Mouse (Mus musculus) brain, embryonic 14.5 days (tissue): ENCODE measurements around the gene Aipl1. TPM values are rescaled to one million over a fixed set of nuclear protein-coding genes. Genes with fewer than 3 reads are reported as not detected.
"Not testable (repeated sequence)": the region's sequence is repeated elsewhere in the genome, so short reads cannot be mapped to it uniquely, and the experiment has no call there.

ENCODE experiments used
- DNase-seq: peaks from one replicate; pipeline ENCODE4 v3.0.0-alpha.2; 2011; ENCODE audit warnings: low read depth
- CTCF ChIP-seq: fragments of 200-500 bp; IDR thresholded peaks from 2 replicates; pipeline ENCODE4 v1.5.1; 2012; ENCODE audit warnings: inconsistent platforms, mild to moderate bottlenecking, moderate library complexity, borderline replicate concordance; ENCODE audit not compliant: insufficient read depth, insufficient read length; ENCODE audit errors: extremely low read depth
- POLR2A ChIP-seq: fragments of 200-500 bp; IDR thresholded peaks from 2 replicates; pipeline ENCODE4 v1.6.1; 2012; ENCODE audit warnings: mild to moderate bottlenecking, inconsistent platforms, borderline replicate concordance; ENCODE audit not compliant: poor library complexity, insufficient read depth, insufficient read length, severe bottlenecking; ENCODE audit errors: extremely low read depth
- polyA plus RNA-seq: library from polyadenylated mRNA; depleted of rRNA; stranded (reverse); fragments of >200 nt; gene quantifications from 2 replicates; pipeline ENCODE4 v1.2.3, GENCODE M21; 2012

Gene Aipl1
- polyA plus RNA-seq, 1 experiment: 0.38 TPM

GRCm38 (mm10) chr11:72010940-72011722 lies 26.2 kb downstream of the Aipl1 start:
- DNase-seq: peak; percentile 82

DNA sequence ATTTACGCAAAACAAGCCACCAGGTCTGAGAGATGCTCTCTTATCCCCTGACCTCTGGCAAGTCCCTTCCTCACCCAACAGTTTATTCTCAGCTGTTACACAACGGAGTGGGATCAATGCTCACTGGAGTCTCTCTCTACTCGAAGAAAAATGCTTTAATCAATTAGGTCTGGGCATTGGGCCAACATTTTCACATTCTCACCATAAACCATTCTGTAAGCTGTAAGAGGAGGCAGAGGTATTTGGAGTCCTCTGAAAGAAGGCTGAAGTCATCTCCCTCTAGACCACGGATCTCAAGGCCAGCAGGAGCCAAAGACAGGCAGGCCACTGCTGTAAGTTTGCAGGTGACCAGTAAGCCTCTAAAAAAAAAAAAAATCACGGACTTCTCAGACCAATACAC lies 26.9 kb downstream of the Aipl1 start:
- peak; percentile 88 for DNase-seq
- TF ChIP-seq POLR2A (no peak), CTCF (no peak)

More at GRCm38 (mm10) chr11:72010940-72011722, 26.2 kb downstream of the Aipl1 start:
- TF ChIP-seq CTCF: no peak
- no peak for TF ChIP-seq POLR2A

- no peak for TF ChIP-seq CTCF
- TF ChIP-seq POLR2A: no peak
- no peak for DNase-seq
These were observed 31.8 kb downstream of the Aipl1 start for GRCm38 (mm10) chr11:72005547-72005946.

GRCm38 (mm10) chr11:72003171-72003570 lies 34.1 kb downstream of the Aipl1 start:
- DNase-seq: peak; percentile 78

GRCm38 (mm10) chr11:72002138-72002853 lies 35.0 kb downstream of the Aipl1 start:
- TF ChIP-seq CTCF: peak; percentile 67
- TF ChIP-seq POLR2A: no peak
- no peak for DNase-seq

More at GRCm38 (mm10) chr11:72003171-72003570, 34.1 kb downstream of the Aipl1 start:
- TF ChIP-seq POLR2A (no peak), CTCF (no peak)

GRCm38 (mm10) chr11:72000194-72000593 lies 37.1 kb downstream of the Aipl1 start:
- no peak for DNase-seq
- TF ChIP-seq POLR2A: no peak
- TF ChIP-seq CTCF: no peak

DNA sequence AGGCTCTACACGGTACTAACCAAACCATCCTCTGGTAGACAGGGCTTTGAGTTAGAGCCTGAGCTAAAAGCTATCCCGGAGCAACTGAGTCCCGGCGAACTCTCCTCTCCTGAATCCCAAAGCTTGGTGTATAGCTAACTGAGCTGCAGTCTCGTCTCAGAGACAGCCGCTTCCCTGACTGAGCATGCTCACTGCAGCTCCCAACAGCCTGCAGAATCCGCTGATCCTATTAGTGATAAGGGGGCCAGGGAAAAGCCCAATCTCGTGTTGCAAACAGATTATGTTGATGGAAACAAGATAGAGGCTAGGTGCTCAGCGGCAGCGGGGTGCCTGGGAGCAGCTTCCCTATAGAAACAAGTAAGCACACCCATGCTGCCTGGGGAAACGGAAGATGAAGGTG lies 40.5 kb downstream of the Aipl1 start:
- no peak for TF ChIP-seq POLR2A
- TF ChIP-seq CTCF: no peak
- peak; percentile 68 for DNase-seq

DNA sequence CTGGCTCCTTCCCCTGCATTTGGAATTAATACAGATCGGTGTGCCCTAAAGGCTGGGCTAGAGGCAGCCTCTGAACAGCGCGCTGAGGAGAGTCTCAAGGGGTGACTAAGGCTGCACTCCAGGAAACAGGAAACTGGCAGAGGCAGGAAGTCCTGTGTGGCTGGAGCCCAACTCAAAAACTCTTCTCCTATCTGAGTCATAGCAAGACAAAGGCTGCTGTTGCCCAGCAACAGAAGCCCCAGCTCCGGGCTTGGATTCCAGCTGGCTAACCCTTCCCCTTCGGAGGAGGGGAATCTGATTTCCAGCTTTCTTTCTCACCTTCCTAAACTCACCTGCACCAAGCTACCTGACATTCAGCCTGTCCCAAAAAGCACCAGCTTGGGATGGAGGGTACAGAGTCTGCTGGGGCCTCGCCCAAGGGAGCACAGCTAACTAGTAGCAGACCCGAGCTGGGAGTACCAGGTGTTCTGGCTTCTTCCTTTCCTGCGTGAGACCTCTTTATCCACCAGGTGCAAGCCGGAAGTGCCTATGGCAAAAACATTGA lies 41.3 kb downstream of the Aipl1 start:
- DNase-seq: peak; percentile 86
- TF ChIP-seq POLR2A (no peak), CTCF (no peak)

DNA sequence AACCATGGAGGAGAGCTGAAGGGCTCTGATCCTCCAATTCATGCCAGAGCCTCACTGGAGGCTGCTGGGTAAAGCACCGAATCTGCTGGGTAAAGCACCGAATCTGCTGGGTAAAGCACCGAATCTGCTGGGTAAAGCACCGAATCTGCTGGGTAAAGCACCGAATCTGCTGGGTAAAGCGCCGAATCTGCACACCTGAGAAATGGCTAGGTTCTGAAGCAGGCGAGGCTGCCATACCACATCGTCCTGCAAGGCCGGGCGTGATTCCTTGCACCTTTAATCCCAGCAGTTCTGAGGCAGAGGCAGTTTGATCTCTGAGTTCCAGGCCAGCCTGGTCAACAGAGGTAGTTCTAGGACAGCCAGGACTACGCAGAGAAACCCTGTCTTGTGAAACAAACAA lies 44.9 kb downstream of the Aipl1 start:
- DNase-seq: no peak
- TF ChIP-seq POLR2A (no peak), CTCF (no peak)

DNA sequence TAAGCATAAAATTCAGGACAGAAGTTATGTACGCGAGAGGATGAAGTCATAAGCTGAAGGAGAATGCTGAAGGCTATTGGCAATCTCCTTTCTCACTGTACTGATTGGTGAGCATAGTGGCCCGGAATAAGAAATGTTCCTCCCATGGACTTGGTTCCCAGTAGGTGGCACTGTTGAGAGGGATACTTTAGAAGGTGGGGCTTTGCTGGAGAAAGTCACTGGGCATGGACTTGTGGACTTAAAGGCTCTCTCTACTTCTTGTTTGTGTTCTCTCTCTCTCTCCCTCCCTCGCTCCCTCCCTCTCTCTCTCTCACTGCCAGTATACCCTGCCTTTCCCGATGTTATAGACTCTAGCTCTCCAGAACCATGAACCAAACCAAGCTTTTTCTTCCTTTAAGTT lies 45.8 kb downstream of the Aipl1 start:
- DNase-seq: peak; percentile 76
- no peak for TF ChIP-seq POLR2A
- peak; percentile 65; the same call in 1 of the 2 replicates for TF ChIP-seq CTCF

DNA sequence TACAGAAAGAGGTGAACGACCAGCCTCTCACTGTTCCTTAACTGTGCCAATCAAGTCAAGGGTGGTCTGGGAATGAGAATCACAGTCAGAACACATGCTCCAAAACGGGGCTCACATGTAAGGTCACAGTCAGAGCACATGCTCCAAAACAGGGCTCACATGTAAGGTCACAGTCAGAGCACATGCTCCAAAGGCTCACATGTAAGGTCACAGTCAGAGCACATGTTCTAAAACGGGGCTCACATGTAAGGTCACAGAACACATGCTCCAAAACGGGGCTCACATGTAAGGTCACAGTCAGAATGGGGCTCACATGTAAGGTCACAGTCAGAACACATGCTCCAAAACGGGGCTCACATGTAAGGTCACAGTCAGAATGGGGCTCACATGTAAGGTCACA lies 47.9 kb downstream of the Aipl1 start:
- not testable (repeated sequence) for DNase-seq
